In genomic region chr9:77802461-77802860, GRCm38 (mm10) we compare ENCODE assay signal across 9 mouse cellular contexts. TPM values are rescaled to one million over a fixed set of nuclear protein-coding genes. Genes with fewer than 3 reads are reported as not detected.
A peak's percentile ranks its signal among the peaks of the same experiment; 100 is the strongest.
DNase-seq lines count a peak whose midpoint lies in the region; ATAC-seq lines count a peak whose summit lies in the region.
"Had no signal": no experiment of that assay in that cellular context is flagged by ENCODE, and none has a peak within 500 bp of the region (broad histone marks: within the 10 kb centered on the region; RNA-seq: fewer than 3 reads in every experiment).

No protein-coding gene starts in this region.

- WGBS in heart, embryonic 11.5 days (ENCODE audit: insufficient replicate concordance): 55% methylated on average over 7 of the region's 7 CpGs

- intact Hi-C loops in heart, postnatal 14 days (cut with DNase I): no loop called here
- intact Hi-C loops in left cerebral cortex, postnatal 14 days (cut with DNase I): no loop called here

- H3K4me1 ChIP-seq in heart, embryonic 11.5 days (ENCODE audit: control insufficient read depth, insufficient read depth, low read length): peaks cover 2% of the 10 kb centered on the region; the same call in 1 of the 2 replicates

- no peaks in the 10 kb centered on the region for H3K27me3 ChIP-seq in heart, embryonic 11.5 days (ENCODE audit: control insufficient read depth, insufficient read depth, low read length)
- no peaks in the 10 kb centered on the region for H3K27me3 ChIP-seq in splenic B cell, adult 2 months (ENCODE audit: control insufficient read depth, insufficient read depth, low read length, poor library complexity, severe bottlenecking)
- H3K27me3 ChIP-seq: limb, embryonic 13.5 days had no signal

- H3K27ac ChIP-seq in heart, embryonic 11.5 days (ENCODE audit: low read depth, low read length): no peak overlapping the region
- H3K27ac ChIP-seq: limb, embryonic 13.5 days had no signal

- no peaks in the 10 kb centered on the region for H3K9me3 ChIP-seq in heart, embryonic 11.5 days (replicated peaks; ENCODE audit: control insufficient read depth, low read length)
- H3K9me3 ChIP-seq: limb, embryonic 13.5 days had no signal

- no peaks in the 10 kb centered on the region for H3K36me3 ChIP-seq in heart, embryonic 11.5 days (ENCODE audit: control insufficient read depth, insufficient read depth, low read length)
- no peaks in the 10 kb centered on the region for H3K36me3 ChIP-seq in splenic B cell, adult 2 months (ENCODE audit: control insufficient read depth, insufficient read depth, low read length, poor library complexity, severe bottlenecking)
- H3K36me3 ChIP-seq: limb, embryonic 13.5 days had no signal

- no peak overlapping the region for H3K4me2 ChIP-seq in heart, embryonic 11.5 days
- H3K4me2 ChIP-seq: limb, embryonic 13.5 days had no signal

- no peak for ATAC-seq in heart, embryonic 11.5 days (replicated peaks; ENCODE audit: insufficient number of reproducible peaks, low FRiP score, low TSS enrichment)

- DNase-seq in heart, postnatal 14 days: peak; percentile 38 to 52
- DNase-seq in right cerebral cortex, postnatal 14 days: peak; percentile 35
- DNase-seq in right cerebral cortex, postnatal 36 days (ENCODE audit: low spot score in 2 of 2): no peak
- DNase-seq in adrenal gland, postnatal 14 days: peak; percentile 73
- DNase-seq in left cerebral cortex, postnatal 14 days (ENCODE audit: low spot score in 2 of 2): peak; percentile 28 to 53
- DNase-seq in splenic B cell, adult 2 months (ENCODE audit: low read depth, low spot score): peak; percentile 61
- DNase-seq in urinary bladder, postnatal 14 days (ENCODE audit: low spot score): no peak

- no peak overlapping the region for H3K9ac ChIP-seq in heart, embryonic 11.5 days (ENCODE audit: low read depth, low read length)
- H3K9ac ChIP-seq: limb, embryonic 13.5 days had no signal

- no peak overlapping the region for H3K4me3 ChIP-seq in heart, embryonic 11.5 days (ENCODE audit: low read depth, low read length)
- H3K4me3 ChIP-seq: limb, embryonic 13.5 days had no signal

RNA-seq across cellular contexts. Expression of gene Gclc, which starts 48.1 kb away (rescaled TPM):
- total RNA-seq in heart, postnatal 14 days (2021): 10 to 100 TPM in 1 of 2 experiments, 1 to 10 TPM in 1; 9.7 to 11.6 TPM
- 12.3 and 13.3 TPM in 2 replicates for polyA plus RNA-seq in heart, embryonic 11.5 days (2014; fragmentation: Nextera tagmentation; extraction: Ambion mirVana)
- total RNA-seq in adrenal gland, postnatal 14 days (2021): 39.5 and 45.1 TPM in 2 replicates
- 10 to 100 TPM; 35.1 to 36.3 TPM for total RNA-seq in left cerebral cortex, postnatal 14 days (2021)

Comparison
In these comparisons a context has a peak if more than half of its experiments do, and no peak if none do; other contexts are left out.
1. DNase-seq: peak in heart, postnatal 14 days (2 of 2), right cerebral cortex, postnatal 14 days (single experiment), adrenal gland, postnatal 14 days (single experiment), left cerebral cortex, postnatal 14 days (2 of 2) and splenic B cell, adult 2 months (single experiment); none in right cerebral cortex, postnatal 36 days (0 of 2) and urinary bladder, postnatal 14 days (single experiment).